Mouse (Mus musculus) adrenal gland, adult 18-20 months (tissue): ENCODE results near the gene Dscam. TPM values are rescaled to one million over a fixed set of nuclear protein-coding genes. Genes with fewer than 3 reads are reported as not detected.

Experiments
- DNase-seq, 2 experiments: peaks; one replicate each; pipeline ENCODE4 v3.0.0; 2021 to 2022; ENCODE audit warnings: low spot score in 2 of 2
- total RNA-seq, 2 experiments: library from RNA; stranded (reverse); gene quantifications; 1 replicate in 1 of 2; 2 replicates in 1 of 2; pipeline ENCODE4 v1.2.3; 2021

Gene Dscam
- total RNA-seq, 2 experiments from 2014 or later, result 0.03 to 0.10 TPM

- no peak for DNase-seq
These were observed 65.3 kb downstream of the Dscam start for GRCm38 (mm10) chr16:97105266-97105665.

GRCm38 (mm10) chr16:97103046-97103445, 67.5 kb downstream of the Dscam start:
- DNase-seq, result no peak

GRCm38 (mm10) chr16:97100091-97100490, 70.5 kb downstream of the Dscam start:
- DNase-seq, result no peak

- no peak for DNase-seq
These were observed 72.0 kb downstream of the Dscam start for GRCm38 (mm10) chr16:97098508-97098907.

GRCm38 (mm10) chr16:97096709-97097108, 73.8 kb downstream of the Dscam start:
- no peak for DNase-seq

GRCm38 (mm10) chr16:97095496-97095895, 75.1 kb downstream of the Dscam start:
- DNase-seq, result no peak

GRCm38 (mm10) chr16:97089339-97089738, 81.2 kb downstream of the Dscam start:
- no peak for DNase-seq

- no peak for DNase-seq
These were observed 86.9 kb downstream of the Dscam start for GRCm38 (mm10) chr16:97083694-97084093.

GRCm38 (mm10) chr16:97075920-97076572, 94.5 kb downstream of the Dscam start:
- DNase-seq, result no peak

GRCm38 (mm10) chr16:97075137-97075902, 95.2 kb downstream of the Dscam start:
- no peak for DNase-seq

- no peak for DNase-seq
These were observed 96.7 kb downstream of the Dscam start for GRCm38 (mm10) chr16:97073847-97074246.

- DNase-seq, result no peak
These were observed 97.9 kb downstream of the Dscam start for GRCm38 (mm10) chr16:97072624-97073023.

GRCm38 (mm10) chr16:97066856-97067255, 103.7 kb downstream of the Dscam start:
- no peak for DNase-seq

- DNase-seq, result no peak
These were observed 108.3 kb downstream of the Dscam start for GRCm38 (mm10) chr16:97062207-97062606.

GRCm38 (mm10) chr16:97061390-97061789, 109.2 kb downstream of the Dscam start:
- no peak for DNase-seq

GRCm38 (mm10) chr16:97060736-97061135, 109.8 kb downstream of the Dscam start:
- no peak for DNase-seq

GRCm38 (mm10) chr16:97060276-97060675, 110.3 kb downstream of the Dscam start:
- no peak for DNase-seq

- no peak for DNase-seq
These were observed 135.3 kb downstream of the Dscam start for GRCm38 (mm10) chr16:97035271-97035670.

GRCm38 (mm10) chr16:97033540-97034058, 137.0 kb downstream of the Dscam start:
- no peak for DNase-seq

GRCm38 (mm10) chr16:97027701-97028100, 142.9 kb downstream of the Dscam start:
- no peak for DNase-seq

- DNase-seq, result no peak
These were observed 143.7 kb downstream of the Dscam start for GRCm38 (mm10) chr16:97026803-97027202.

- DNase-seq, result no peak
These were observed 146.1 kb downstream of the Dscam start for GRCm38 (mm10) chr16:97024406-97024805.
